Mouse (Mus musculus) lung, adult 2 months (tissue): Measurements from ENCODE around the gene Med7.

ENCODE experiments used
- CTCF ChIP-seq: fragments of 200-500 bp; IDR thresholded peaks from 2 replicates; pipeline ENCODE4 v1.5.1; 2011; ENCODE audit warnings: mild to moderate bottlenecking, low read length, control low read depth; ENCODE audit not compliant: insufficient read depth
- POLR2A ChIP-seq: fragments of 200-500 bp; IDR thresholded peaks from 2 replicates; pipeline ENCODE4 v1.6.1; 2011; ENCODE audit warnings: low read depth, mild to moderate bottlenecking, control low read depth, low read length, borderline replicate concordance; ENCODE audit errors: extremely low read depth

GRCm38 (mm10) chr11:46454453-46455045 is 17.8 kb downstream of the Med7 start, which contains the start of gene Havcr2:
- TF ChIP-seq POLR2A = no peak
- no peak for TF ChIP-seq CTCF
